Mouse (Mus musculus): Measurements from ENCODE around the gene Scn2a.

The Scn2a gene

GRCm38 (mm10) chr2:65620556-65621166, at the start of gene Scn2a:
Gene Scn2a, plus strand, starts transcription at chr2:65620771.
- in situ Hi-C loops (cut with MboI, MseI), result no loop called here

GRCm38 (mm10) chr2:65587679-65588078, 32.9 kb upstream of the Scn2a start:
- in situ Hi-C loops (cut with MboI, MseI), result no loop called here

GRCm38 (mm10) chr2:65607813-65608212, 12.8 kb upstream of the Scn2a start:
- in situ Hi-C loops (cut with MboI, MseI), result no loop called here

- in situ Hi-C loops (cut with MboI, MseI), result no loop called here
Measured at GRCm38 (mm10) chr2:65611887-65612286, 8.7 kb upstream of the Scn2a start.

- in situ Hi-C loops (cut with MboI, MseI), result no loop called here
Measured at GRCm38 (mm10) chr2:65619781-65620180, 790 bp upstream of the Scn2a start.

GRCm38 (mm10) chr2:65621254-65621653, 683 bp downstream of the Scn2a start:
- in situ Hi-C loops (cut with MboI, MseI), result no loop called here

- in situ Hi-C loops (cut with MboI, MseI), result no loop called here
Measured at GRCm38 (mm10) chr2:65621838-65622237, 1.3 kb downstream of the Scn2a start.

GRCm38 (mm10) chr2:65652636-65653035, 32.1 kb downstream of the Scn2a start:
- in situ Hi-C loops (cut with MboI, MseI), result no loop called here

GRCm38 (mm10) chr2:65657031-65657430, 36.5 kb downstream of the Scn2a start:
- in situ Hi-C loops (cut with MboI, MseI), result no loop called here

- in situ Hi-C loops (cut with MboI, MseI), result no loop called here
Measured at GRCm38 (mm10) chr2:65658430-65658829, 37.9 kb downstream of the Scn2a start.

GRCm38 (mm10) chr2:65663892-65664291, 43.3 kb downstream of the Scn2a start:
- in situ Hi-C loops (cut with MboI, MseI), result loop anchor here (10.0 kb wide), 1 partner anchor 1211 kb away; no protein-coding TSS in a partner anchor

- in situ Hi-C loops (cut with MboI, MseI), result loop anchor here (10.0 kb wide), 1 partner anchor 1210 kb away; no protein-coding TSS in a partner anchor
Measured at GRCm38 (mm10) chr2:65664481-65664880, 43.9 kb downstream of the Scn2a start.

- in situ Hi-C loops (cut with MboI, MseI), result loop anchor here (10.0 kb wide), 1 partner anchor 1210 kb away; no protein-coding TSS in a partner anchor
Measured at GRCm38 (mm10) chr2:65665180-65665579, 44.6 kb downstream of the Scn2a start.

- in situ Hi-C loops (cut with MboI, MseI), result loop anchor here (10.0 kb wide), 1 partner anchor 1207 kb away; no protein-coding TSS in a partner anchor
Measured at GRCm38 (mm10) chr2:65667590-65668436, 47.2 kb downstream of the Scn2a start.

- in situ Hi-C loops (cut with MboI, MseI), result loop anchor here (10.0 kb wide), 1 partner anchor 1206 kb away; no protein-coding TSS in a partner anchor
Measured at GRCm38 (mm10) chr2:65668437-65669135, 48.0 kb downstream of the Scn2a start.

- in situ Hi-C loops (cut with MboI, MseI), result loop anchor here (10.0 kb wide), 1 partner anchor 1205 kb away; no protein-coding TSS in a partner anchor
Measured at GRCm38 (mm10) chr2:65669561-65669960, 49.0 kb downstream of the Scn2a start.

- in situ Hi-C loops (cut with MboI, MseI), result no loop called here
Measured at GRCm38 (mm10) chr2:65670153-65670817, 49.7 kb downstream of the Scn2a start.

GRCm38 (mm10) chr2:65679621-65680020, 59.0 kb downstream of the Scn2a start:
- in situ Hi-C loops (cut with MboI, MseI), result no loop called here

- in situ Hi-C loops (cut with MboI, MseI), result no loop called here
Measured at GRCm38 (mm10) chr2:65685151-65685550, 64.6 kb downstream of the Scn2a start.

- in situ Hi-C loops (cut with MboI, MseI), result no loop called here
Measured at GRCm38 (mm10) chr2:65690456-65691184, 70.0 kb downstream of the Scn2a start.

- in situ Hi-C loops (cut with MboI, MseI), result no loop called here
Measured at GRCm38 (mm10) chr2:65694485-65694884, 73.9 kb downstream of the Scn2a start.
